Mouse (Mus musculus) G1E (cell line): ENCODE results near the gene Tex14.

ENCODE experiments used
- CTCF ChIP-seq: IDR thresholded peaks from 2 replicates; pipeline ENCODE4 v1.5.1; 2012; ENCODE audit warnings: low read depth, low read length, inconsistent platforms, mixed read lengths
- GATA1 ChIP-seq: IDR thresholded peaks from 2 replicates; pipeline ENCODE4 v1.6.1; 2012; ENCODE audit warnings: borderline replicate concordance, low read length, inconsistent platforms, mixed read lengths
- GATA2 ChIP-seq: IDR thresholded peaks from 2 replicates; pipeline ENCODE4 v1.6.1; 2012; ENCODE audit warnings: low read depth, low read length, inconsistent platforms, borderline replicate concordance
- POLR2AphosphoS5 ChIP-seq: IDR thresholded peaks from 2 replicates; pipeline ENCODE4 v1.6.1; 2012; ENCODE audit warnings: low read depth, low read length, inconsistent platforms; ENCODE audit not compliant: insufficient replicate concordance
- TAL1 ChIP-seq: conservative IDR thresholded peaks from 2 replicates; pipeline ENCODE4 v1.6.1; 2012; ENCODE audit warnings: low read depth, low read length, inconsistent platforms, mixed read lengths

DNA sequence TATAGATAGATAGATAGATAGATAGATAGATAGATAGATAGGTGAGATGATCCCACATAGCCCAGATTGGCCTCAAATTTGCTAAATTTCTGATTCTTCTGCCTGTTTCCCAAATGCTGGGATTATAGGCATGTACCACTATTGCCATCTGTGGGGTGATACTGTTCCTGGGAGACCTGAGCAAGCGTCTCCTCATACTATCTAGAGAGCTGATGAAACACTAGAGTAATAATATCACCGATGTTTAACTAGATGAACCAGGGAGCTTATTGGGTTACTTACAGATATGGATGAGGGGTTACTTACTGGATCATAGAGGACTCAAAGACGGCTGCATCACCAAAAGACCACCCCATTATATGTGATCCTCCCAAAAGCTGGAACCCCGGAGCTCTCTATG, 24.5 kb downstream of the Tex14 start:
- no peak for TF ChIP-seq CTCF
- TF ChIP-seq TAL1 = no peak
- no peak for TF ChIP-seq POLR2AphosphoS5
- no peak for TF ChIP-seq GATA2
- TF ChIP-seq GATA1 = no peak
